Mouse (Mus musculus) cerebellum, adult 9-10 months (tissue): ENCODE measurements around the gene Mcf2l.
A peak's percentile ranks its signal among the peaks of the same experiment; 100 is the strongest.

Experiments used
- DNase-seq: peaks from one replicate; pipeline ENCODE4 v3.0.0; 2022

The Mcf2l gene

GRCm38 (mm10) chr8:12952699-12953098, 79.1 kb downstream of the Mcf2l start:
- DNase-seq, result no peak

- no peak for DNase-seq
Measured at GRCm38 (mm10) chr8:12955362-12955879, 81.8 kb downstream of the Mcf2l start.

- no peak for DNase-seq
Measured at GRCm38 (mm10) chr8:12955880-12956279, 82.3 kb downstream of the Mcf2l start.

GRCm38 (mm10) chr8:12956941-12957340, 83.3 kb downstream of the Mcf2l start:
- no peak for DNase-seq

GRCm38 (mm10) chr8:12957419-12957818, 83.8 kb downstream of the Mcf2l start:
- DNase-seq, result no peak

GRCm38 (mm10) chr8:12960609-12961008, 87.0 kb downstream of the Mcf2l start:
- peak; percentile 72 for DNase-seq

- DNase-seq, result no peak
Measured at GRCm38 (mm10) chr8:12961211-12961610, 87.6 kb downstream of the Mcf2l start.

- DNase-seq, result no peak
Measured at GRCm38 (mm10) chr8:12961821-12962534, 88.4 kb downstream of the Mcf2l start.

GRCm38 (mm10) chr8:12962541-12963380, 89.2 kb downstream of the Mcf2l start:
- peak; percentile 91 for DNase-seq

GRCm38 (mm10) chr8:12976290-12976689, 102.7 kb downstream of the Mcf2l start:
- DNase-seq, result no peak

GRCm38 (mm10) chr8:12976723-12977122, 103.1 kb downstream of the Mcf2l start:
- DNase-seq, result no peak

- no peak for DNase-seq
Measured at GRCm38 (mm10) chr8:12977325-12977724, 103.7 kb downstream of the Mcf2l start.

- DNase-seq, result no peak
Measured at GRCm38 (mm10) chr8:12978308-12978707, 104.7 kb downstream of the Mcf2l start.

GRCm38 (mm10) chr8:12978726-12979125, 105.1 kb downstream of the Mcf2l start:
- DNase-seq, result peak; percentile 84

GRCm38 (mm10) chr8:12983681-12984467, 110.3 kb downstream of the Mcf2l start:
- DNase-seq, result peak; percentile 92

GRCm38 (mm10) chr8:12984601-12985243, 111.1 kb downstream of the Mcf2l start:
- DNase-seq, result peak; percentile 71

- DNase-seq, result peak; percentile 55
Measured at GRCm38 (mm10) chr8:12985259-12985658, 111.7 kb downstream of the Mcf2l start.

- peak; percentile 77 for DNase-seq
Measured at GRCm38 (mm10) chr8:12987571-12987970, 114.0 kb downstream of the Mcf2l start.

GRCm38 (mm10) chr8:12988722-12989430, 115.3 kb downstream of the Mcf2l start:
- peak; percentile 65 for DNase-seq

GRCm38 (mm10) chr8:12991411-12991810, 117.8 kb downstream of the Mcf2l start:
- DNase-seq, result no peak

- DNase-seq, result no peak
Measured at GRCm38 (mm10) chr8:12994468-12994867, 120.9 kb downstream of the Mcf2l start.

- DNase-seq, result peak; percentile 63
Measured at GRCm38 (mm10) chr8:12995481-12995880, 121.9 kb downstream of the Mcf2l start.
